Mouse (Mus musculus) liver, embryonic 15.5 days (tissue): ENCODE measurements at regions not wholly inside any gene's neighbourhood (a gene's known extent, or its start where the extent isn't known, plus 50 kb on each side); places are given as distances from the start of the nearest gene placed in this dataset.

Experiments
- ATAC-seq: fragments of 200-750 bp; cut with Nextera tagmentation; 2 replicates; pipeline ENCODE4 v1.8.0; 2017; ENCODE audit warnings: moderate number of reproducible peaks, mild to moderate bottlenecking, moderate library complexity; ENCODE audit not compliant: insufficient read depth
- H3K27ac ChIP-seq: fragments of 300-500 bp; sonication (generic); replicated peaks from 2 replicates; pipeline ENCODE4 v1.5.1; 2015; ENCODE audit warnings: mild to moderate bottlenecking, inconsistent platforms
- H3K27me3 ChIP-seq: fragments of 300-500 bp; sonication (generic); 2 replicates; pipeline ENCODE4 v1.6.1; 2015; ENCODE audit warnings: mild to moderate bottlenecking, inconsistent platforms
- H3K36me3 ChIP-seq: fragments of 300-500 bp; sonication (generic); replicated peaks from 2 replicates; pipeline ENCODE4 v1.6.1; 2015; ENCODE audit warnings: moderate library complexity, mild to moderate bottlenecking, inconsistent platforms
- H3K4me1 ChIP-seq: fragments of 300-500 bp; sonication (generic); replicated peaks from 2 replicates; pipeline ENCODE4 v1.6.1; 2015; ENCODE audit warnings: inconsistent platforms
- H3K4me2 ChIP-seq: fragments of 300-500 bp; sonication (generic); 2 replicates; pipeline ENCODE4 v1.6.1; 2015; ENCODE audit warnings: moderate library complexity, mild to moderate bottlenecking, inconsistent platforms
- H3K4me3 ChIP-seq: fragments of 300-500 bp; sonication (generic); replicated peaks from 2 replicates; pipeline ENCODE4 v1.5.1; 2015; ENCODE audit warnings: mild to moderate bottlenecking, inconsistent platforms
- H3K9ac ChIP-seq: fragments of 300-500 bp; sonication (generic); 2 replicates; pipeline ENCODE4 v1.6.1; 2015; ENCODE audit warnings: moderate library complexity, mild to moderate bottlenecking, inconsistent platforms
- H3K9me3 ChIP-seq: fragments of 300-500 bp; sonication (generic); replicated peaks from 2 replicates; pipeline ENCODE4 v1.6.1; 2016; ENCODE audit warnings: inconsistent platforms
- WGBS: fragments of 180-500 bp; shearing (Covaris S2); methylation state at CpG from one replicate; pipeline ENCODE4 v1.1.7; 2015; ENCODE audit warnings: mixed read lengths; ENCODE audit not compliant: insufficient replicate concordance; 5-methylcytosine and 5-hydroxymethylcytosine counted together

DNA sequence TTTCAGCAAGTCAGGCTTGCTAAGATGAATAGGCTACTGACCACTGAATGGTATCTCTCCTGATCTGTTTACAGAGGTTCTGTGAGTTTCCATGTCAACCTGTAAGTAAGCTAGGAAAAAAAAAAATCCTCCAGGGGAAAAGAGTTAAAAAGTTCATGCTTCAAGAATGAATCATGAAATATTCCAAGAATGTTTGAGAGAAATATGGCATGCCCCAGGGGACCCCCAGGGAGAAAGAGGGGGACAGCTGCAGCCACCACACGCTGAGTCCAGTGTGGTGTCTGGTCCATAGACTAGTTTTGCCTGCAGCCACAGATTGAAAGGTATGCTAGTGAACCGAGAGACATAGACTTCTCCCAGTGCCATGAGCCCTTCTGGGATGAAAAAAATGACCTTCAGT is 56.1 kb upstream of the Fggy start:
- no peaks in the 10 kb centered on the region for H3K4me1 ChIP-seq
- no peak overlapping the region for H3K4me2 ChIP-seq
- 28% methylated on average over 2 of the region's 2 CpGs for WGBS

DNA sequence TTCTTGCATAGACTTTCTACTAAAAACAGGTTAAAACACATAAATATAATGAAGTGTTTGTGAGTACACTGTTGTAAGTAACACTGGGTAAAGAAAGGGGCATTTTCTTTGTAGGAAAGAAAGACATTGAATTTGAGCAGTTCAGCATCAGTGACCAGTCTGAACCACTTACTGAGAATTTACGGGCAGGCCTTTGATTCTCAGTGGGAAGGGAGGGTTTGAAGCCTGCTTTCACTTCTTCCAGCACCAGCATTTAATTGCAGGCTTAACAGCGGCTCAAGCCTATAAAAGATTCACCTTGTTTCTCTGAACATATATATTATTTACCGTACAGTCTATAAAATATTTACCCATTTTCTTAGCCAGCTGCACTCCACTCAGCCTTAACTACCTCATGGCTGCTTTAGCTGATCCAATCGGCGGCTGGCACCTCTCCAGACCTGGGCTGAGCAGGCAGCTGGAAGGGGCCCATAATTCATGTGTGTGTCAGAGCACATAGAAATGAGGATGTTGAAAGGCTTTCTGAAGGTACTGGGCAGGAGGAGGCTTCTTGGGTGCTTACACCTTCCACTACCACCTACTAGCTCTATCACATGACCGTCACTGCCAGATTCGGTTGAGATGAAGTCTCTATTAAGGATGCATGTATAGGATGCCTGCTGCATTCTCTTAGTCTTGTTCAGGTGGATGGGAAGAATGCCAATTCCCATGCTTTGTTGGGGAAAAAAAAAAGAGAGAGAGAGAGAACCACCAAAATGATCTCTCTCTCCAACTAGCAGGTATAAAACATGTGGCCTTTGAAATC is 50.0 kb upstream of the Fggy start:
- H3K4me1 ChIP-seq, result no peaks in the 10 kb centered on the region
- no peak overlapping the region for H3K4me3 ChIP-seq
- H3K27me3 ChIP-seq, result no peaks in the 10 kb centered on the region
- ATAC-seq, result no peak
- H3K9ac ChIP-seq, result no peak overlapping the region
- WGBS, result 74% methylated on average over 7 of the region's 7 CpGs
- no peak overlapping the region for H3K27ac ChIP-seq
- H3K9me3 ChIP-seq, result no peaks in the 10 kb centered on the region
- no peak overlapping the region for H3K4me2 ChIP-seq
- no peaks in the 10 kb centered on the region for H3K36me3 ChIP-seq

More for the DNA sequence above, 56.1 kb upstream of the Fggy start:
- ATAC-seq, result no peak
- H3K27ac ChIP-seq, result no peak overlapping the region
- H3K4me3 ChIP-seq, result no peak overlapping the region
- H3K9me3 ChIP-seq, result no peaks in the 10 kb centered on the region
- H3K27me3 ChIP-seq, result no peaks in the 10 kb centered on the region
- H3K9ac ChIP-seq, result no peak overlapping the region
- no peaks in the 10 kb centered on the region for H3K36me3 ChIP-seq
